Mouse (Mus musculus): Measurements from ENCODE around the gene Ddx51.

The Ddx51 gene

GRCm38 (mm10) chr5:110652719-110653648 is at the start of gene Ddx51, which contains the start of gene Noc4l:
Gene Ddx51, plus strand, starts transcription at chr5:110653451.
Gene Noc4l, minus strand, starts transcription at chr5:110653417.
- peak; percentile 92 for DNase-seq (ENCODE audit: low spot score)

- DNase-seq (ENCODE audit: low spot score): no peak
Measured at GRCm38 (mm10) chr5:110604311-110604710, 48.9 kb upstream of the Ddx51 start.

GRCm38 (mm10) chr5:110605531-110606221 is 47.6 kb upstream of the Ddx51 start:
- no peak for DNase-seq (ENCODE audit: low spot score)

GRCm38 (mm10) chr5:110607767-110608166 is 45.5 kb upstream of the Ddx51 start:
- DNase-seq (ENCODE audit: low spot score): no peak

GRCm38 (mm10) chr5:110608336-110608735 is 44.9 kb upstream of the Ddx51 start:
- DNase-seq (ENCODE audit: low spot score): no peak

GRCm38 (mm10) chr5:110608941-110609340 is 44.3 kb upstream of the Ddx51 start:
- no peak for DNase-seq (ENCODE audit: low spot score)

- DNase-seq (ENCODE audit: low spot score): no peak
Measured at GRCm38 (mm10) chr5:110609425-110609824, 43.8 kb upstream of the Ddx51 start.

GRCm38 (mm10) chr5:110609868-110610267 is 43.4 kb upstream of the Ddx51 start:
- DNase-seq (ENCODE audit: low spot score): no peak

- DNase-seq (ENCODE audit: low spot score): no peak
Measured at GRCm38 (mm10) chr5:110610484-110610883, 42.8 kb upstream of the Ddx51 start.

- no peak for DNase-seq (ENCODE audit: low spot score)
Measured at GRCm38 (mm10) chr5:110611435-110612158, 41.7 kb upstream of the Ddx51 start.

GRCm38 (mm10) chr5:110619226-110619625 is 34.0 kb upstream of the Ddx51 start:
- no peak for DNase-seq (ENCODE audit: low spot score)

GRCm38 (mm10) chr5:110624319-110624718 is 28.9 kb upstream of the Ddx51 start:
- no peak for DNase-seq (ENCODE audit: low spot score)

GRCm38 (mm10) chr5:110627351-110627750 is 25.9 kb upstream of the Ddx51 start:
- no peak for DNase-seq (ENCODE audit: low spot score)

- no peak for DNase-seq (ENCODE audit: low spot score)
Measured at GRCm38 (mm10) chr5:110628156-110628555, 25.1 kb upstream of the Ddx51 start.

GRCm38 (mm10) chr5:110629525-110630120 is 23.6 kb upstream of the Ddx51 start:
- DNase-seq (ENCODE audit: low spot score): no peak

- DNase-seq (ENCODE audit: low spot score): no peak
Measured at GRCm38 (mm10) chr5:110635951-110636707, 17.1 kb upstream of the Ddx51 start.

GRCm38 (mm10) chr5:110638306-110639074 is 14.8 kb upstream of the Ddx51 start:
- DNase-seq (ENCODE audit: low spot score): no peak

GRCm38 (mm10) chr5:110639459-110639858 is 13.8 kb upstream of the Ddx51 start:
- DNase-seq (ENCODE audit: low spot score): no peak

- no peak for DNase-seq (ENCODE audit: low spot score)
Measured at GRCm38 (mm10) chr5:110646377-110646776, 6.9 kb upstream of the Ddx51 start.

- no peak for DNase-seq (ENCODE audit: low spot score)
Measured at GRCm38 (mm10) chr5:110653686-110654085, 435 bp downstream of the Ddx51 start.

All from urinary bladder, postnatal 10 days (tissue).